Mouse (Mus musculus) CH12.LX (cell line): ENCODE results near the gene Ccdc158. TPM values are rescaled to one million over a fixed set of nuclear protein-coding genes. Genes with fewer than 3 reads are reported as not detected.

ENCODE experiments used
- DNase-seq: peaks from one replicate; pipeline ENCODE4 v3.0.0-alpha.2; 2013; ENCODE audit errors: extremely low read depth
- H3K27ac ChIP-seq: 2 replicates; pipeline ENCODE4 v1.5.1; 2012; ENCODE audit warnings: low read depth, mild to moderate bottlenecking, control low read depth, moderate library complexity; ENCODE audit not compliant: insufficient read depth
- H3K27me3 ChIP-seq: replicated peaks from 2 replicates; pipeline ENCODE3; 2012; ENCODE audit warnings: inconsistent platforms
- H3K36me3 ChIP-seq, 2 experiments: replicated peaks in 1 of 2; 2 replicates each; pipeline versions ENCODE3 to v1.6.1; 2012; ENCODE audit warnings: inconsistent platforms in 1 of 2, low read length in 1 of 2, mild to moderate bottlenecking in 1 of 2, mixed read lengths in 1 of 2, moderate library complexity in 1 of 2; ENCODE audit not compliant: control insufficient read depth in 1 of 2, insufficient read depth in 1 of 2
- H3K4me1 ChIP-seq, 2 experiments: 2 replicates each; pipeline ENCODE4 v1.6.1; 2012; ENCODE audit warnings: inconsistent platforms in 1 of 2, moderate library complexity in 1 of 2; ENCODE audit not compliant: insufficient read depth in 2 of 2, control insufficient read depth in 1 of 2
- H3K4me2 ChIP-seq: 2 replicates; pipeline ENCODE4 v1.6.1; 2012; ENCODE audit warnings: low read depth, mild to moderate bottlenecking, control low read depth; ENCODE audit not compliant: poor library complexity, insufficient read depth, severe bottlenecking
- H3K4me3 ChIP-seq, 3 experiments: fragments of 150-350 bp in 1 of 3; sonication (generic) in 1 of 3; replicated peaks in 1 of 3; 2 replicates each; pipeline versions ENCODE3 to v1.5.1; 2011 to 2012; ENCODE audit warnings: low read depth in 2 of 3, low read length in 2 of 3, mild to moderate bottlenecking in 2 of 3, moderate library complexity in 2 of 3, control low read depth in 1 of 3, improper control_type of control experiment in 1 of 3, inconsistent platforms in 1 of 3, mixed read lengths in 1 of 3; ENCODE audit not compliant: poor library complexity in 1 of 3
- H3K79me2 ChIP-seq: replicated peaks from 2 replicates; pipeline ENCODE4 v1.6.1; 2012; ENCODE audit warnings: mild to moderate bottlenecking, moderate library complexity; ENCODE audit not compliant: control insufficient read depth, poor library complexity, insufficient read depth, severe bottlenecking; ENCODE audit errors: extremely low read depth
- H3K9ac ChIP-seq: 2 replicates; pipeline ENCODE4 v1.6.1; 2012; ENCODE audit warnings: low read depth, mild to moderate bottlenecking, control low read depth, moderate library complexity; ENCODE audit not compliant: insufficient read depth
- H3K9me3 ChIP-seq: replicated peaks from 2 replicates; pipeline ENCODE3; 2012; ENCODE audit warnings: low read length, inconsistent platforms, mixed read lengths
- ELF1 ChIP-seq: IDR thresholded peaks from 2 replicates; pipeline ENCODE4 v1.6.1; 2014; ENCODE audit warnings: low read depth, mild to moderate bottlenecking, inconsistent platforms, low read length, improper control_type of control experiment
- ETS1 ChIP-seq: conservative IDR thresholded peaks from 2 replicates; pipeline ENCODE4 v1.6.1; 2012; ENCODE audit warnings: low read depth, mild to moderate bottlenecking, inconsistent platforms, low read length, improper control_type of control experiment, moderate library complexity
- GABPA ChIP-seq: IDR thresholded peaks from 2 replicates; pipeline ENCODE4 v1.6.1; 2012; ENCODE audit warnings: low read depth, low read length, improper control_type of control experiment, inconsistent platforms; ENCODE audit not compliant: insufficient replicate concordance
- IRF4 ChIP-seq: IDR thresholded peaks from 2 replicates; pipeline ENCODE4 v1.6.1; 2014; ENCODE audit warnings: low read depth, mild to moderate bottlenecking, inconsistent platforms, low read length, improper control_type of control experiment
- JUN ChIP-seq: IDR thresholded peaks from 2 replicates; pipeline ENCODE4 v1.6.1; 2011; ENCODE audit warnings: low read depth, mild to moderate bottlenecking, low read length, improper control_type of control experiment, moderate library complexity; ENCODE audit not compliant: insufficient read depth
- JUND ChIP-seq: conservative IDR thresholded peaks from 2 replicates; pipeline ENCODE4 v1.6.1; 2011; ENCODE audit warnings: low read depth, low read length, improper control_type of control experiment
- MAX ChIP-seq: IDR thresholded peaks from 2 replicates; pipeline ENCODE4 v1.6.1; 2011; ENCODE audit warnings: low read length, improper control_type of control experiment
- MAZ ChIP-seq: IDR thresholded peaks from 2 replicates; pipeline ENCODE4 v1.6.1; 2012; ENCODE audit warnings: low read depth, mild to moderate bottlenecking, inconsistent platforms, low read length, improper control_type of control experiment, moderate library complexity
- MYC ChIP-seq: IDR thresholded peaks from 2 replicates; pipeline ENCODE4 v1.6.1; 2011; ENCODE audit warnings: low read depth, mild to moderate bottlenecking, improper control_type of control experiment, low read length
- NRF1 ChIP-seq: IDR thresholded peaks from 2 replicates; pipeline ENCODE4 v1.6.1; 2014; ENCODE audit warnings: low read depth, mild to moderate bottlenecking, inconsistent platforms, low read length, improper control_type of control experiment, moderate library complexity
- POLR2AphosphoS2 ChIP-seq: IDR thresholded peaks from 2 replicates; pipeline ENCODE4 v1.6.1; 2011; ENCODE audit warnings: low read depth, low read length, improper control_type of control experiment
- RAD21 ChIP-seq: IDR thresholded peaks from 2 replicates; pipeline ENCODE4 v1.6.1; 2011; ENCODE audit warnings: low read depth, mild to moderate bottlenecking, low read length, improper control_type of control experiment, moderate library complexity
- RCOR1 ChIP-seq: conservative IDR thresholded peaks from 2 replicates; pipeline ENCODE4 v1.6.1; 2012; ENCODE audit warnings: low read depth, mild to moderate bottlenecking, inconsistent platforms, low read length, improper control_type of control experiment
- SIN3A ChIP-seq: IDR thresholded peaks from 2 replicates; pipeline ENCODE4 v1.6.1; 2012; ENCODE audit warnings: low read length, improper control_type of control experiment, inconsistent platforms
- SMC3 ChIP-seq: IDR thresholded peaks from 2 replicates; pipeline ENCODE4 v1.6.1; 2011; ENCODE audit warnings: low read depth, low read length, improper control_type of control experiment
- TBP ChIP-seq: conservative IDR thresholded peaks from 2 replicates; pipeline ENCODE4 v1.6.1; 2011; ENCODE audit warnings: low read depth, low read length, improper control_type of control experiment
- TCF12 ChIP-seq: IDR thresholded peaks from 2 replicates; pipeline ENCODE4 v1.6.1; 2014; ENCODE audit warnings: low read depth, mild to moderate bottlenecking, inconsistent platforms, low read length, improper control_type of control experiment
- ZC3H11A ChIP-seq: IDR thresholded peaks from 2 replicates; pipeline ENCODE4 v1.6.1; 2012; ENCODE audit warnings: low read depth, mild to moderate bottlenecking, inconsistent platforms, low read length, improper control_type of control experiment
- ZKSCAN1 ChIP-seq: IDR thresholded peaks from 2 replicates; pipeline ENCODE4 v1.6.1; 2012; ENCODE audit warnings: low read depth, inconsistent platforms, low read length, improper control_type of control experiment, borderline replicate concordance
- ZMIZ1 ChIP-seq: IDR thresholded peaks from 2 replicates; pipeline ENCODE4 v1.6.1; 2012; ENCODE audit warnings: low read depth, mild to moderate bottlenecking, inconsistent platforms, low read length, improper control_type of control experiment
- dilution Hi-C: fragments of 300-500 bp; cut with MboI; formaldehyde crosslinking; loops from 2 replicates; pipeline ENCODE4 v1.14.3; 2020; ENCODE audit warnings: low sequenced_read_pairs; ENCODE audit not compliant: extremely low pct_unique_long_range_greater_than_20kb, extremely low pct_ligation_motif_present
- in situ Hi-C: fragments of 300-500 bp; cut with MboI; formaldehyde crosslinking; loops from 3 replicates; pipeline ENCODE4 v1.14.3; 2019; ENCODE audit warnings: low sequenced_read_pairs, low pct_ligation_motif_present, low pct_unique_long_range_greater_than_20kb, mixed read lengths
- polyA plus RNA-seq: library from polyadenylated mRNA; unstranded; fragments of >175 nt; gene quantifications from 2 replicates; pipeline ENCODE4 v1.2.1, GENCODE M21; 2012; ENCODE audit warnings: low read depth; ENCODE audit not compliant: insufficient read length
- total RNA-seq, 2 experiments: library from RNA; depleted of rRNA; stranded (reverse); fragments of 300-350 nt in 1 of 2; fragments of >200 nt in 1 of 2; gene quantifications; 2 replicates each; pipeline ENCODE4 v1.2.3; 2012 to 2014

Ccdc158 gene
- total and polyA plus RNA-seq, 3 experiments, result not detected

GRCm38 (mm10) chr5:92698837-92699529 is 23.9 kb upstream of the Ccdc158 start:
- TF ChIP-seq JUN, result no peak
- TF ChIP-seq SIN3A, result no peak
- TF ChIP-seq SMC3, result no peak
- no peaks in the 10 kb centered on the region for H3K4me1 ChIP-seq
- no peaks in the 10 kb centered on the region for H3K79me2 ChIP-seq
- H3K27me3 ChIP-seq, result no peaks in the 10 kb centered on the region
- no peaks in the 10 kb centered on the region for H3K36me3 ChIP-seq
- in situ Hi-C loops (no loop called here), dilution Hi-C loops (no loop called here)
- H3K9ac ChIP-seq, result no peak overlapping the region
- H3K27ac ChIP-seq, result no peak overlapping the region
- no peak overlapping the region for H3K4me2 ChIP-seq
- no peaks in the 10 kb centered on the region for H3K9me3 ChIP-seq
- no peak overlapping the region for H3K4me3 ChIP-seq
- DNase-seq, result no peak

- in situ Hi-C loops (no loop called here), dilution Hi-C loops (no loop called here)
- no peak overlapping the region for H3K4me3 ChIP-seq
- no peaks in the 10 kb centered on the region for H3K79me2 ChIP-seq
- no peak overlapping the region for H3K27ac ChIP-seq
- H3K4me2 ChIP-seq, result no peak overlapping the region
- H3K36me3 ChIP-seq, result no peaks in the 10 kb centered on the region
- no peak for DNase-seq
- H3K27me3 ChIP-seq, result no peaks in the 10 kb centered on the region
- TF ChIP-seq IRF4 (no peak), GABPA (no peak), TBP (no peak)
- H3K9me3 ChIP-seq, result peaks cover 2% of the 10 kb centered on the region
- no peaks in the 10 kb centered on the region for H3K4me1 ChIP-seq
- no peak overlapping the region for H3K9ac ChIP-seq
These were observed 23.2 kb upstream of the Ccdc158 start for GRCm38 (mm10) chr5:92698131-92698836.

GRCm38 (mm10) chr5:92694316-92694995 is 19.4 kb upstream of the Ccdc158 start:
- no peak for TF ChIP-seq JUN
- TF ChIP-seq SIN3A, result no peak
- no peak for TF ChIP-seq JUND
- no peak for TF ChIP-seq ZMIZ1
- no peak for TF ChIP-seq ZKSCAN1
- TF ChIP-seq MYC, result no peak
- no peak for TF ChIP-seq RAD21
- TF ChIP-seq ETS1, result no peak
- TF ChIP-seq TCF12, result no peak
- TF ChIP-seq NRF1, result no peak
- TF ChIP-seq MAX, result no peak
- no peak for TF ChIP-seq ELF1
- TF ChIP-seq RCOR1, result no peak
- TF ChIP-seq SMC3, result no peak
- TF ChIP-seq ZC3H11A, result no peak
- TF ChIP-seq POLR2AphosphoS2, result no peak
- no peak for TF ChIP-seq MAZ

More at GRCm38 (mm10) chr5:92694316-92694995, 19.4 kb upstream of the Ccdc158 start:
- H3K36me3 ChIP-seq, result no peaks in the 10 kb centered on the region
- H3K4me2 ChIP-seq, result no peak overlapping the region
- H3K27me3 ChIP-seq, result no peaks in the 10 kb centered on the region
- no peak overlapping the region for H3K9ac ChIP-seq
- no peaks in the 10 kb centered on the region for H3K79me2 ChIP-seq
- in situ Hi-C loops (no loop called here), dilution Hi-C loops (no loop called here)
- H3K9me3 ChIP-seq, result peaks cover 2% of the 10 kb centered on the region
- DNase-seq, result no peak
- H3K27ac ChIP-seq, result no peak overlapping the region
- no peak overlapping the region for H3K4me3 ChIP-seq
- H3K4me1 ChIP-seq, result no peaks in the 10 kb centered on the region
